7 mouse cellular contexts compared by ENCODE assay signal in the genomic region with DNA sequence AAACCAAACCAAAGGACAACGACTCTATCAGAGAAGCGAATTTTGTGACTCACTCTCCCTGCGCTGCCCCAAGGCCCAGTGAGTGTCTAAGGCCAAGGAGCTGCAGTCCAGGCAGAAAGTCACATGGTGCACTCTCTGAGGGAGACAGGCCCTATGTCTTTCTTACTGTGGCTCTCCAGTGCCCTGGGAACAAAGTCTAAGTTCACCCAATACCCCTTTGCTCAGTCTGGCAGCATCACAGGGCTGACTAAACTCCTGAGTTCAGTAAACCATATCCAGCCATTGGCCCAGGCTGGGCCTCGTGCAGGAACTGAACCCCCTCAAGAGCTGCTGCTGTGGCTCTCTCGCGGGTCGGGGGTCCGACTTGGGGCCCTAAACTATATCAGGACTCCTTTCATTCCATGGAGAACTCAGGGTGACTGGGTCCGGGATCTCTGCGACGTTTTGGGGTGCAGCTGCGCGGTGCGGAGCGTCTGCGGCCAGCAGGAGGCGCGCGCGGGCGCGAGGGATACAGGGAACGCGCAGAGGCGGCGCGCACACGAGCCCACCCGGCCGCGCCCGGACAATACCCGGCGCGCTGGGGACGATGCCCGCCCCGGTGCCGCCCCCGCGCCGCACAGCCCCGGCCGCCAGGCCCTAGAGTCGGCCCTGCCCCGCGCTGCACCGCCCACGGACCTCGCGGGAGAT. TPM values are rescaled to one million over a fixed set of nuclear protein-coding genes. Genes with fewer than 3 reads are reported as not detected.
DNase-seq lines count a peak whose midpoint lies in the region; ATAC-seq lines count a peak whose summit lies in the region.

A gene (plus strand): TSS at position 522 of the 687 bp plus-strand sequence.

- WGBS in intestine, embryonic 16.5 days: 6% methylated on average over 51 of the region's 51 CpGs
- WGBS in midbrain, embryonic 10.5 days: 6% methylated on average over 51 of the region's 51 CpGs

- no peaks in the 10 kb centered on the region for H3K27me3 ChIP-seq in intestine, embryonic 16.5 days (replicated peaks; ENCODE audit: control insufficient read depth, insufficient read depth, low read length)
- H3K27me3 ChIP-seq in midbrain, embryonic 10.5 days (ENCODE audit: low read depth, poor library complexity, severe bottlenecking): no peaks in the 10 kb centered on the region

- no peaks in the 10 kb centered on the region; the same call in 1 of the 2 replicates for H3K9me3 ChIP-seq in intestine, embryonic 16.5 days (ENCODE audit: control insufficient read depth, low read length)
- no peaks in the 10 kb centered on the region for H3K9me3 ChIP-seq in midbrain, embryonic 10.5 days (replicated peaks)

- peak; percentile 86 to 90 for DNase-seq in adrenal gland, adult 18-20 months (ENCODE audit: low spot score in 2 of 2)
- DNase-seq in embryo, embryonic 11 days: peak; percentile 92
- DNase-seq in gastrocnemius, postnatal 4 days (ENCODE audit: low spot score in 2 of 2): peak; percentile 68 to 79
- DNase-seq in left cerebral cortex, postnatal 4 days: peak; percentile 84
- peak; percentile 81 for DNase-seq in midbrain, embryonic 10.5 days (ENCODE audit: low spot score)
- peak; percentile 69 to 72 for DNase-seq in right cerebral cortex, postnatal 36 days (ENCODE audit: low spot score in 2 of 2)

- H3K27ac ChIP-seq in intestine, embryonic 16.5 days (ENCODE audit: low read length): peak within 1 kb of the TSS; percentile 74
- peak within 1 kb of the TSS; percentile 98 for H3K27ac ChIP-seq in midbrain, embryonic 10.5 days (replicated peaks)

- H3K36me3 ChIP-seq in intestine, embryonic 16.5 days (ENCODE audit: control insufficient read depth, insufficient read depth, low read length): no peaks in the 10 kb centered on the region
- peaks cover 9% of the 10 kb centered on the region for H3K36me3 ChIP-seq in midbrain, embryonic 10.5 days

- ATAC-seq in intestine, embryonic 16.5 days: peak; percentile 62

- H3K9ac ChIP-seq in intestine, embryonic 16.5 days (ENCODE audit: low read depth, low read length): peak within 1 kb of the TSS; percentile 93

- H3K4me1 ChIP-seq in intestine, embryonic 16.5 days (ENCODE audit: control insufficient read depth, insufficient read depth, low read length): peaks cover 22% of the 10 kb centered on the region
- peaks cover 48% of the 10 kb centered on the region for H3K4me1 ChIP-seq in midbrain, embryonic 10.5 days

- intact Hi-C loops in left cerebral cortex, postnatal 4 days (cut with DNase I): no loop called here

- H3K4me2 ChIP-seq in intestine, embryonic 16.5 days (ENCODE audit: low read depth, low read length): peak within 1 kb of the TSS; percentile 94

- peak within 1 kb of the TSS; percentile 89 for H3K4me3 ChIP-seq in intestine, embryonic 16.5 days (ENCODE audit: low read length)
- H3K4me3 ChIP-seq in midbrain, embryonic 10.5 days: peak within 1 kb of the TSS; percentile 95

RNA-seq across cellular contexts. Expression of the gene that starts here (rescaled TPM):
- 10 to 100 TPM; 59.4 to 62.2 TPM for total RNA-seq in adrenal gland, adult 18-20 months (2021)
- 10 to 100 TPM; 42.1 to 50.8 TPM for total RNA-seq in gastrocnemius, postnatal 4 days (2021)
- polyA plus RNA-seq in intestine, embryonic 16.5 days (2015; fragmentation: Nextera tagmentation; extraction: Ambion mirVana): 44.1 and 44.8 TPM in 2 replicates
- 100 to 1,000 TPM; 404 to 409 TPM for total RNA-seq in left cerebral cortex, postnatal 4 days (2021)
- polyA plus RNA-seq in midbrain, embryonic 10.5 days (2016; fragmentation: Nextera tagmentation; extraction: Ambion mirVana): 130 and 153 TPM in 2 replicates

Comparison
In these comparisons a context has a peak if more than half of its experiments do, and no peak if none do; other contexts are left out.
1. Peak in every context shown above with its lines: DNase-seq, ATAC-seq, H3K4me3 ChIP-seq and H3K27ac ChIP-seq.
2. RNA of the gene that starts here (total RNA-seq): 404 to 409 TPM in left cerebral cortex, postnatal 4 days; 59.4 to 62.2 TPM in adrenal gland, adult 18-20 months and 42.1 to 50.8 TPM in gastrocnemius, postnatal 4 days; every median in the first group is over 4 times any median in the second.